Mouse (Mus musculus) heart, adult 2 months (tissue): Measurements from ENCODE around the gene D930007J09Rik. TPM values are rescaled to one million over a fixed set of nuclear protein-coding genes. Genes with fewer than 3 reads are reported as not detected.

Source experiments
- DNase-seq, 2 experiments: peaks; one replicate each; pipeline ENCODE4 v3.0.0; 2021
- H3K27ac ChIP-seq: fragments of 200-600 bp; 2 replicates; pipeline ENCODE4 v1.8.1; 2022
- H3K27me3 ChIP-seq: fragments of 200-500 bp; 2 replicates; pipeline ENCODE4 v1.6.1; 2012; ENCODE audit warnings: mild to moderate bottlenecking, low read length, inconsistent platforms, mixed read lengths; ENCODE audit not compliant: control insufficient read depth, insufficient read depth
- H3K36me3 ChIP-seq: fragments of 200-500 bp; 2 replicates; pipeline ENCODE4 v1.6.1; 2012; ENCODE audit warnings: low read length, inconsistent platforms; ENCODE audit not compliant: control insufficient read depth, insufficient read depth
- H3K4me1 ChIP-seq: fragments of 200-500 bp; 2 replicates; pipeline ENCODE4 v1.6.1; 2011; ENCODE audit warnings: low read length; ENCODE audit not compliant: control insufficient read depth, insufficient read depth
- H3K4me3 ChIP-seq: fragments of 200-600 bp; 2 replicates; pipeline ENCODE4 v1.8.1; 2022
- H3K79me2 ChIP-seq: fragments of 200-500 bp; replicated peaks from 2 replicates; pipeline ENCODE4 v1.6.1; 2012; ENCODE audit warnings: mild to moderate bottlenecking, inconsistent platforms, low read length, moderate library complexity, mixed read lengths; ENCODE audit not compliant: control insufficient read depth, insufficient read depth
- H3K9ac ChIP-seq: fragments of 200-500 bp; 2 replicates; pipeline ENCODE4 v1.6.1; 2012; ENCODE audit warnings: low read depth, mild to moderate bottlenecking, control low read depth, inconsistent platforms, low read length, mixed read lengths
- CTCF ChIP-seq: fragments of 200-600 bp; IDR thresholded peaks from 2 replicates; pipeline ENCODE4 v1.8.1; 2022; ENCODE audit warnings: antibody characterized with exemption, mild to moderate bottlenecking, moderate library complexity
- EP300 ChIP-seq: fragments of 200-500 bp; IDR thresholded peaks from 2 replicates; pipeline ENCODE4 v1.6.1; 2011; ENCODE audit warnings: low read depth, low read length, control low read depth; ENCODE audit not compliant: insufficient read depth
- POLR2A ChIP-seq: fragments of 200-500 bp; IDR thresholded peaks from 2 replicates; pipeline ENCODE4 v1.6.1; 2011; ENCODE audit warnings: mild to moderate bottlenecking, low read depth, low read length, control low read depth; ENCODE audit not compliant: insufficient read depth
- WGBS: fragments of 180-500 bp; shearing (Covaris S2); methylation state at CpG from one replicate; pipeline ENCODE4 v1.1.7; 2018; 5-methylcytosine and 5-hydroxymethylcytosine counted together
- intact Hi-C: fragments of 180-260 bp; cut with DNase I; formaldehyde crosslinking; loops from one replicate; pipeline ENCODE4 v1.15.1; 2025
- polyA plus RNA-seq: library from polyadenylated mRNA; depleted of rRNA; stranded (reverse); fragments of >200 nt; gene quantifications from 2 replicates; pipeline ENCODE4 v1.2.3, GENCODE M21; 2012
- total RNA-seq, 2 experiments: library from RNA; stranded (reverse); gene quantifications; 2 replicates each; pipeline ENCODE4 v1.2.3; 2021

The D930007J09Rik gene
- total and polyA plus RNA-seq, 3 experiments, result not detected

DNA sequence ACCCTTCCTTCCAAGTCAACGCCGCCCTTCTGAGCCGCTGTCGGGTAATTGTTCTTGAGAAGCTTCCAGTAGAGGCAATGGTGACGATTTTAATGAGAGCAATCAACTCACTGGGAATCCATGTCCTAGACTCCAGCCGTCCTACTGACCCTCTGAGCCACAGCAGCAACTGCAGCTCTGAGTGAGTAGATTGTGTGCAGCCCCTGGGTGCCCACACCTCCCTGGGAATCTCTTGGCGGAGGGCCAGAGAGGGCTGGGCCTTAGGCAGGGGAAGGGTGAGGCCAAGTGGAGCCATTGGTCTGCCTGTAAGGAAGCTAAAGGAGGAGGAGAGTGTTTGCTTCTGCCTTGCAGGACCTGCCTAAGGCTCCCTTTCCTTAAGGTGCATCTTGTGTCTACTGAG lies 4.2 kb upstream of the D930007J09Rik start:
- no peak overlapping the region for H3K27ac ChIP-seq
- 65% methylated on average over 7 of the region's 7 CpGs for WGBS

DNA sequence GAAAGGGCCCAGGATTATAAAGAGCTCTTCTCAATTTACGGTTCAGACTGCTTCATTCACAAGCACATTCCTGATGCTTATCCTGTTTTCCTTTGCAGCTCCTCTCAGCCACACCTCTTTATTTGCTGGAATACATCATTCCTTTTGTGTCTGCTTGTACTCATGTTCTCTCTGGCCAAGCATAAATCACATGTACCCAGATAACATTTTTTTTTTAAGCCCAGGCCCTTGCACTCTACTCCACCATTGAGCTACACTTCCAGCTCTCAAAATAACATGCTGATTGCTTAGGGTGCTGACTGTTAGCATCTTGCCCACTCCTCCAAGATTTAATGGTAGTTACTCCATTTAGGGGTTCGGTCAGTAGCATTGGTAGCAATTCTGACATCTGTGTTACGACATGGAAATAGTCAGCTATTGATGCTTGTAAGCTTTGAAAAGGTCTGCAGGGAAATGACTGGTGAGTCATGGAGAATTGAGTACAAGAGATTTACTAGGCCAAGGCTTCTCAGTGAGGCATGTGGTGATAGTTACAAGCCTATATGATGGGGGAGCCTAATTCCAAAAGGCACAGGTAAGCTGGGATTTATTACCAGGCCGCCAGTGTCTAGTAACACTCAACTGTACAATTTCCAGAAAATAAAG lies 1.2 kb upstream of the D930007J09Rik start:
- H3K27me3 ChIP-seq, result no peaks in the 10 kb centered on the region
- H3K9ac ChIP-seq, result 0 out of 2 replicates have a peak overlapping the region, but pooled peaks have one; percentile 20
- intact Hi-C loops, result loop anchor here (10.0 kb wide), 2 partner anchors 201 to 999 kb away; partner anchors contain the start of genes Foxc1 and Serpinb9

More for the DNA sequence above, 4.2 kb upstream of the D930007J09Rik start:
- no peak overlapping the region for H3K9ac ChIP-seq
- H3K4me1 ChIP-seq, result peaks cover 2% of the 10 kb centered on the region; the same call in 1 of the 2 replicates
- intact Hi-C loops, result loop anchor here (10.0 kb wide), 2 partner anchors 198 to 1002 kb away; partner anchors contain the start of genes Foxc1 and Serpinb9
- peaks cover 25% of the 10 kb centered on the region for H3K36me3 ChIP-seq
- no peaks in the 10 kb centered on the region for H3K27me3 ChIP-seq
- no peak for DNase-seq
- no peak for TF ChIP-seq EP300
- TF ChIP-seq POLR2A, result no peak
- no peak for TF ChIP-seq CTCF
- H3K79me2 ChIP-seq, result peaks cover 2% of the 10 kb centered on the region; the same call in 1 of the 2 replicates
- H3K4me3 ChIP-seq, result no peak overlapping the region

GRCm38 (mm10) chr13:32801693-32802221 lies 892 bp downstream of the D930007J09Rik start, which contains the start of gene Wrnip1:
TSS of gene Wrnip1 (plus strand) at chr13:32802038.
- Histone ChIP-seq H3K27ac (peak within 1 kb of the TSS; percentile 82), H3K27me3 (no peaks in the 10 kb centered on the region), H3K9ac (peak within 1 kb of the TSS; percentile 83), H3K4me3 (peak within 1 kb of the TSS; percentile 99), H3K4me1 (peaks cover 2% of the 10 kb centered on the region; the same call in 1 of the 2 replicates), H3K79me2 (peaks cover 2% of the 10 kb centered on the region; the same call in 1 of the 2 replicates), H3K36me3 (peaks cover 18% of the 10 kb centered on the region)
- DNase-seq, result peak; percentile 90 to 98
- intact Hi-C loops, result loop anchor here (10.0 kb wide), 2 partner anchors 203 to 997 kb away; partner anchors contain the start of genes Foxc1 and Serpinb9
- WGBS, result under 1% methylated on average over 51 of the region's 51 CpGs
- TF ChIP-seq CTCF (peak; percentile 63), EP300 (peak; percentile 54; the same call in 1 of the 2 replicates), POLR2A (peak; percentile 76)

More for the DNA sequence above, 1.2 kb upstream of the D930007J09Rik start:
- TF ChIP-seq POLR2A, result no peak
- no peak for TF ChIP-seq EP300
- no peak for TF ChIP-seq CTCF
- H3K36me3 ChIP-seq, result peaks cover 21% of the 10 kb centered on the region
- H3K4me1 ChIP-seq, result peaks cover 2% of the 10 kb centered on the region; the same call in 1 of the 2 replicates
- peaks cover 2% of the 10 kb centered on the region; the same call in 1 of the 2 replicates for H3K79me2 ChIP-seq
- WGBS, result 56% methylated on average over 4 of the region's 4 CpGs
- H3K27ac ChIP-seq, result peak overlapping the region; percentile 82
- DNase-seq, result no peak
- H3K4me3 ChIP-seq, result peak overlapping the region; percentile 99

DNA sequence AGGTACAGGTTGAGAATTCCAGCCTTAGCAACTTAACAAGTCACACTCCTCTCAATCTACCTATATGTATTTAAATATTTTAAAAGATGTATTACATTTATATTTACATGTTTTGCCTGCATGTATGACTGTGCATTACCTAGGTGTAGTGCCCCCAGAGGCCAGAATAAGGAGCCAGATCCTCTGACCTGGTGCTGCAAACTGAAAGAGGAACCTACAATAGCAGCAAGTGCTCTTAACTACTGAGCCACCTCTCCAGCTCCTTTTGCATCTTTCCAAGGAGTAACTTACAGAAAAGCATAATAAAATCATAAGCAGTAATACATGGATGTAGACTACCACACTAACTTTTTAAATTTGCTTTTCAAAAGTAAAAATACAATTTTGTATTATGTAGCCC lies 1.8 kb downstream of the D930007J09Rik start:
- no peak overlapping the region for H3K9ac ChIP-seq
- peaks cover 2% of the 10 kb centered on the region; the same call in 1 of the 2 replicates for H3K4me1 ChIP-seq
- H3K79me2 ChIP-seq, result peaks cover 2% of the 10 kb centered on the region; the same call in 1 of the 2 replicates
- H3K27me3 ChIP-seq, result no peaks in the 10 kb centered on the region
- TF ChIP-seq POLR2A, result no peak
- TF ChIP-seq CTCF, result peak; percentile 41
- intact Hi-C loops, result loop anchor here (10.0 kb wide), 2 partner anchors 204 to 996 kb away; partner anchors contain the start of genes Foxc1 and Serpinb9
- DNase-seq, result no peak
- H3K4me3 ChIP-seq, result no peak overlapping the region
- H3K27ac ChIP-seq, result no peak overlapping the region
- H3K36me3 ChIP-seq, result peaks cover 15% of the 10 kb centered on the region

DNA sequence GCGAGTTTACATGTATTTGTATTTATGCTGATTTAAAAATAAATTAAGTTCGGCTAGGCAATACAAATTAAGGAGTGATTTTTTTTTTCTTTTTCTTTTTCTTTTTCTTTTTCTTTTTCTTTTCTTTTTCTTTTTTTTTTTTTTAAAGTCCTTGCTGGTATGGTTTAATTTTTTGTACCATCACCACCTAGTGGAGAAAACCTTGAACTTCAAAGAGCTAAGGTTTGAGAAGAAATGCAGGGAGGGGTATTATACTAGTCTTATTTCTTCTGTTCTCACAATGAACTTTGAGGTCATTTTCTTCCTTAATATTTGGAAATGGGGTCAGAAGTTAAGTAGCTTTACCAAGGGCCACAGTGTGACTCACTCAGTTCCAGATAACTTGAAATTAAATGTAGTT lies 3.5 kb downstream of the D930007J09Rik start:
- H3K79me2 ChIP-seq, result peaks cover 2% of the 10 kb centered on the region; the same call in 1 of the 2 replicates
- no peak overlapping the region for H3K9ac ChIP-seq
- no peak overlapping the region for H3K4me3 ChIP-seq
- H3K27me3 ChIP-seq, result no peaks in the 10 kb centered on the region
- peaks cover 2% of the 10 kb centered on the region; the same call in 1 of the 2 replicates for H3K4me1 ChIP-seq
- intact Hi-C loops, result loop anchor here (2.0 kb wide), 1 partner anchor 30 kb away; no protein-coding TSS in a partner anchor
- H3K27ac ChIP-seq, result no peak overlapping the region
- DNase-seq, result no peak
- WGBS, result 62% methylated on average over 2 of the region's 2 CpGs
- H3K36me3 ChIP-seq, result peaks cover 9% of the 10 kb centered on the region
- TF ChIP-seq EP300, result no peak
- TF ChIP-seq CTCF, result peak; percentile 76

DNA sequence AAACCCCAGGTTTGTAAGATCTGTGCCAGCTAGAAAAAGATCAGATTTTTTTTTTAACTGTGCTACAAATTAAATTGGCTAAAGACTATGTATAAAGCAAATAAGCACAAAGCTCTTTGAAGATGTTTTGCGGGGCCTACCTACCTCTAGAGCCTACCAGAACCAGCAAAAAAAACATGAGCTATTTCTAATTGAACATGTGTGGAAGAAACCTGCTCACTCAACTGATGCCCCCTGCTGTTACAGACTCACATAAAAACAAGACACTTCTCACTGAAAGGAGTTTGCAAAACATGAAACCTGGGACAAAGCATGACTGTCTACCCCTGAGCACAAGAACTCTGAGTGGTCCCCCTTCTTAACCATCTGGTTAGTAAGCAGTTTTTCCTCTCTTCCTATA lies 5.6 kb downstream of the D930007J09Rik start:
- no peak for DNase-seq
- TF ChIP-seq EP300, result no peak
- peak; percentile 52 for TF ChIP-seq CTCF
- intact Hi-C loops, result no loop called here

More for the DNA sequence above, 5.6 kb downstream of the D930007J09Rik start:
- H3K27me3 ChIP-seq, result no peaks in the 10 kb centered on the region
- H3K79me2 ChIP-seq, result no peaks in the 10 kb centered on the region
- no peaks in the 10 kb centered on the region for H3K36me3 ChIP-seq
- no peaks in the 10 kb centered on the region for H3K4me1 ChIP-seq
- no peak overlapping the region for H3K4me3 ChIP-seq
- 77% methylated on average over 1 of the region's 1 CpGs for WGBS
- no peak overlapping the region for H3K9ac ChIP-seq
- H3K27ac ChIP-seq, result no peak overlapping the region
